Mouse (Mus musculus): ENCODE measurements at regions not wholly inside any gene's neighbourhood (a gene's known extent, or its start where the extent isn't known, plus 50 kb on each side); places are given as distances from the start of the nearest gene placed in this dataset.

DNA sequence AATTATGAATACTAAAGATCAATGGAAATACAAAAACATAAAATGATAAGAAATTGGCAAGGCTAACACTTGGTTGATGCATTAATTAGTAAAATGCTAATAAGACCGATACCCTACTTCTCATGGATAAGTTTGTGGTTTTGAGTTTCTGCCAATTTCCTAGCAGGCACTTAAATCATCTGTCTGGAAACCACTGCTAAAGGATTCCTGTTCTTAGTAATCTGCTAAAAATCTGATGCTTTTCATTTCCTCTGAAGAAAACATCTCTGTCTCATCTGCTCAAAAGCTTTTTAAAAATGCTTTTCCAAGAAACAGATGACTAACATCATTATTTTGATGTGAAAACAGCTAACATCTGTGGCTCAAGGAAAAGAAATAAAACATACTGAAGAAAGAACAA lies 321.4 kb upstream of the Pcdh7 start:
- Histone ChIP-seq H3K36me3 (no peaks in the 10 kb centered on the region), H3K4me3 (no peak overlapping the region), H3K4me2 (no peak overlapping the region), H3K27me3 (no peaks in the 10 kb centered on the region), H3K27ac (no peak overlapping the region), H3K9me3 (no peaks in the 10 kb centered on the region), H3K4me1 (replicated peaks) (no peaks in the 10 kb centered on the region), H3K9ac (no peak overlapping the region)
- 85% methylated on average over 1 of the region's 1 CpGs for WGBS
- ATAC-seq (ENCODE audit: low FRiP score), result no peak

DNA sequence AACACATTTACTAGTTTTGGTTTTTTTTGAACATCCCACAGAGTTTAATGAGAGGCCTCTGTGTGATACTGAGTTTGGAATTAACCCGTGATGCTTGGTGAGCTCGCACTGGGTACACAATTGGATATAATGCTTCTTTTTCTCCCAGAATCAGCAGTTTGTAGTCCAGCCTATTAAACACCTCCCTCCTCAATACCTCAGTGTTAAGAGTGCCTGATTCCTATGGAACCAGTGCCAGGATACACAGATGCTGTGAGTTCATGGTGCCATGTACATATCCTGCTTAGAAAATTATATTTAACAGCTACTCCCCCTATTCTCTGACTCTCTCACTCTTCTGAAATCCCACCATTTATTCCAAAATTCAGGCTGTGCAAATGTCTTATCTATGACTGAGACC lies 299.6 kb upstream of the Pcdh7 start:
- Histone ChIP-seq H3K27me3 (no peaks in the 10 kb centered on the region), H3K27ac (no peak overlapping the region), H3K9me3 (no peaks in the 10 kb centered on the region), H3K36me3 (no peaks in the 10 kb centered on the region), H3K9ac (no peak overlapping the region), H3K4me1 (replicated peaks) (no peaks in the 10 kb centered on the region), H3K4me3 (no peak overlapping the region), H3K4me2 (no peak overlapping the region)
- no peak for ATAC-seq (ENCODE audit: low FRiP score)
- WGBS, result 82% methylated on average over 2 of the region's 2 CpGs

- H3K27ac ChIP-seq, result no peak overlapping the region
- no peak for ATAC-seq (ENCODE audit: low FRiP score)
- WGBS, result 90% methylated on average over 3 of the region's 3 CpGs
- H3K4me1 ChIP-seq (replicated peaks), result no peaks in the 10 kb centered on the region
- H3K9me3 ChIP-seq, result no peaks in the 10 kb centered on the region
- H3K4me2 ChIP-seq, result no peak overlapping the region
- H3K36me3 ChIP-seq, result no peaks in the 10 kb centered on the region
- no peaks in the 10 kb centered on the region for H3K27me3 ChIP-seq
- no peak overlapping the region for H3K4me3 ChIP-seq
- no peak overlapping the region for H3K9ac ChIP-seq
Measured at GRCm38 (mm10) chr5:57451050-57451449, 266.7 kb upstream of the Pcdh7 start.

GRCm38 (mm10) chr5:57451504-57451903 lies 266.3 kb upstream of the Pcdh7 start:
- no peaks in the 10 kb centered on the region for H3K9me3 ChIP-seq
- H3K27me3 ChIP-seq, result no peaks in the 10 kb centered on the region
- no peak for ATAC-seq (ENCODE audit: low FRiP score)
- 90% methylated on average over 2 of the region's 2 CpGs for WGBS
- H3K4me2 ChIP-seq, result no peak overlapping the region
- H3K4me1 ChIP-seq (replicated peaks), result no peaks in the 10 kb centered on the region
- no peak overlapping the region for H3K27ac ChIP-seq
- no peaks in the 10 kb centered on the region for H3K36me3 ChIP-seq
- no peak overlapping the region for H3K9ac ChIP-seq
- H3K4me3 ChIP-seq, result no peak overlapping the region

DNA sequence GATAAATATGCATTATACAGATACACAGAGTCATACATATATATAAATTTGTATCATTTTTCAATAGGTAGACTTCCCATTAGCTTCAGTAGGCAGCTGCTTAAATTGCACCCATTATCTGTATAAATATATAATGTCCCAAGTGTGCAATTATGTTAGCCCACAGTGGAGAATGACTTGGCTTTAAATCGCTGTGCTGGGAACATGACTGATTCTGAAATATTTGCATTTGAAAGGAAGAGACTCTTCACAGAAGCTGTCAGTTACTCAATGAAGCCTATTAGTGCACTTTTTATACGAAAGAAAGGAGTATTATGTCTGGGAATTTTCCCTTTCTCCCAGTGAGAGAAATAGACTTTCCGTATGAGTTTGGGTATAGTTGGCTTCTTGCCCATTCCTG lies 242.8 kb upstream of the Pcdh7 start:
- Histone ChIP-seq H3K4me1 (replicated peaks) (no peaks in the 10 kb centered on the region), H3K9me3 (no peaks in the 10 kb centered on the region), H3K4me2 (no peak overlapping the region), H3K27ac (no peak overlapping the region), H3K27me3 (no peaks in the 10 kb centered on the region), H3K36me3 (no peaks in the 10 kb centered on the region), H3K4me3 (no peak overlapping the region), H3K9ac (no peak overlapping the region)
- 19% methylated on average over 3 of the region's 3 CpGs for WGBS
- ATAC-seq (ENCODE audit: low FRiP score), result peak; percentile 68; the same call in 1 of the 2 replicates

- no peaks in the 10 kb centered on the region for H3K27me3 ChIP-seq
- H3K36me3 ChIP-seq, result no peaks in the 10 kb centered on the region
- no peak overlapping the region for H3K9ac ChIP-seq
- no peaks in the 10 kb centered on the region for H3K9me3 ChIP-seq
- H3K4me2 ChIP-seq, result no peak overlapping the region
- H3K27ac ChIP-seq, result no peak overlapping the region
- ATAC-seq (ENCODE audit: low FRiP score), result no peak
- no peak overlapping the region for H3K4me3 ChIP-seq
- no peaks in the 10 kb centered on the region for H3K4me1 ChIP-seq (replicated peaks)
Measured at GRCm38 (mm10) chr5:57477860-57478259, 239.9 kb upstream of the Pcdh7 start.

Data from hindbrain, embryonic 13.5 days (tissue).